Mouse (Mus musculus): Measurements from ENCODE around the gene Slc25a3.
A peak's percentile ranks its signal among the peaks of the same experiment; 100 is the strongest.

Slc25a3 gene

GRCm38 (mm10) chr10:91142654-91143191, 18.9 kb upstream of the Slc25a3 start:
- DNase-seq (ENCODE audit: low spot score): no peak

- DNase-seq (ENCODE audit: low spot score): no peak
These were observed 17.7 kb upstream of the Slc25a3 start for GRCm38 (mm10) chr10:91141564-91141963.

GRCm38 (mm10) chr10:91139148-91139766, 15.4 kb upstream of the Slc25a3 start:
- DNase-seq (ENCODE audit: low spot score): no peak

GRCm38 (mm10) chr10:91138317-91138716, 14.5 kb upstream of the Slc25a3 start:
- DNase-seq (ENCODE audit: low spot score): no peak

- no peak for DNase-seq (ENCODE audit: low spot score)
These were observed 13.5 kb upstream of the Slc25a3 start for GRCm38 (mm10) chr10:91137400-91137799.

- no peak for DNase-seq (ENCODE audit: low spot score)
These were observed 11.6 kb upstream of the Slc25a3 start for GRCm38 (mm10) chr10:91135302-91135972.

- no peak for DNase-seq (ENCODE audit: low spot score)
These were observed 7.7 kb upstream of the Slc25a3 start for GRCm38 (mm10) chr10:91131565-91131964.

- DNase-seq (ENCODE audit: low spot score): no peak
These were observed 6.9 kb upstream of the Slc25a3 start for GRCm38 (mm10) chr10:91130792-91131191.

GRCm38 (mm10) chr10:91128551-91129160, 4.8 kb upstream of the Slc25a3 start:
- DNase-seq (ENCODE audit: low spot score): no peak

- no peak for DNase-seq (ENCODE audit: low spot score)
These were observed 3.5 kb upstream of the Slc25a3 start for GRCm38 (mm10) chr10:91127395-91127794.

GRCm38 (mm10) chr10:91126618-91127355, 2.9 kb upstream of the Slc25a3 start:
- DNase-seq (ENCODE audit: low spot score): no peak

GRCm38 (mm10) chr10:91123281-91123827, 505 bp downstream of the Slc25a3 start:
- peak; percentile 12 for DNase-seq (ENCODE audit: low spot score)

- no peak for DNase-seq (ENCODE audit: low spot score)
These were observed 1.2 kb downstream of the Slc25a3 start for GRCm38 (mm10) chr10:91122646-91123045.

- DNase-seq (ENCODE audit: low spot score): no peak
These were observed 6.9 kb downstream of the Slc25a3 start for GRCm38 (mm10) chr10:91116958-91117357.

GRCm38 (mm10) chr10:91109841-91110240, 14.0 kb downstream of the Slc25a3 start:
- no peak for DNase-seq (ENCODE audit: low spot score)

GRCm38 (mm10) chr10:91105981-91106380, 17.9 kb downstream of the Slc25a3 start:
- no peak for DNase-seq (ENCODE audit: low spot score)

GRCm38 (mm10) chr10:91102799-91103590, 20.9 kb downstream of the Slc25a3 start:
- DNase-seq (ENCODE audit: low spot score): no peak

GRCm38 (mm10) chr10:91101936-91102335, 21.9 kb downstream of the Slc25a3 start:
- no peak for DNase-seq (ENCODE audit: low spot score)

GRCm38 (mm10) chr10:91100101-91100500, 23.8 kb downstream of the Slc25a3 start:
- DNase-seq (ENCODE audit: low spot score): no peak

- no peak for DNase-seq (ENCODE audit: low spot score)
These were observed 25.8 kb downstream of the Slc25a3 start for GRCm38 (mm10) chr10:91098056-91098455.
